Mouse (Mus musculus) cerebellum, postnatal 25 days (tissue): ENCODE measurements around the gene Psrc1.

Experiments
- DNase-seq, 2 experiments: peaks; one replicate each; pipeline ENCODE4 v3.0.0; 2021; ENCODE audit warnings: mixed read lengths in 2 of 2

Psrc1 gene

DNA sequence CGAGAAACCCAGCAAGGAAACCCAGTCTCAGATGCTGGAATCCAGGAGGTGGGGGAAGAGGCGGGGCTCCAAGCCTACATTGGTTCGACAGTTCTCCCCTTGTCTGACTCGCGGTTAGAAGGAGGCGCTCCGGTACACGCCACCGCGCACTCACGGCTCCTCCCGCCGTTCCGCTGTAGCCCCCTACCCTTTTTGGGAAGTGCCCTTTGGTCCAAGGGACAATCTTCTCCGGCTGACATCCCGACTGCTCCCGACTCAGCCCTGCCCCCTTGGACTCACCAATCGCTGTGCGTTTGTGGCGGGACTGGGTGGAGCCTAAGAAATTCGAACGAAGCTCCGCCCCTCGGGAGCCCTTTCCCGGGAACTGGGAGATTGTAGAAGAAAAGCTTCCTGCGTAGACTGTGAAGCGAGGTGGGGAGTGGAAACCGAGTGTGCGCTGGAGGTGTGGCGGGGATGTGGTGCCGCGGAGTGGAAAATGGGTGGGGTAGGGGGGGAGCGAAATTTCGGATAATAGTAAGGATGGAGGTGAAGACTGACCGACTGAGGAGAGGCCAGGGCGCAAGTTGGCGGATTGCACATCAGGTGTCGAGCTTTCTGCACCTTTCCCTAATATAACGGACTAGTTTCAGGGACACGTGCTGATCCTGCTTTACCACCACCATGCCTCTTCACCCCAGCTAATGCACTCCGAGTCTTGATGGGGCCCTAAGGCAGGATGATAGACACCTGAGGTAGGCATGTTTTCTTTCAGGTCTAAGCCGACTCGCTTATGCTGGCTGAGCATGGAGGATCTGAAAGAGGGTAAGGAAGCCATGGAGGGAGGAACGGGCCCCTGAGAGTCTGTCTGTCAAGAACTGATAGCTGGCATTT lies at the start of gene Psrc1:
TSS of gene Psrc1 (plus strand) at position 355 of the 870 bp plus-strand sequence.
- peak; percentile 81 to 87 for DNase-seq

- DNase-seq = no peak
Measured at GRCm38 (mm10) chr3:108336878-108337277, 46.8 kb upstream of the Psrc1 start.

DNA sequence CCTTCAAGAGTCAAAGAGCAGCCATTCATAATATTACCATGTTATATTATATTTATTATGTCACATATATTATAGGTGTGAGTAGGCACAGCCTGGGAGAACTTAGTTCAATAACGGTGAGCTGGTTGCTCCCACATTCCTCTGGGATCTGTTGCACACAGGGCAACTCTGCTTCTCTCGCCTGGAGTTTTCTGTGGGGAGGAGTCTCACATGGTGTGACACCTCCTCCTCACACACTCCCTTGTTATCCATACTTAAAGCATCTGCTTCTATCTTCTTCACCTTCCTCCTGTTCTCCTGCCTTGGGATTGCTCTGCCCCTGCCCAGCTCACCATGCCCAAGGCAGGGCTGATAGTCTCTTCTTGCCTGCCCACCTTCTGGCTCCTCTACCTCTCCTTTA lies 42.6 kb upstream of the Psrc1 start:
- no peak for DNase-seq

- DNase-seq = no peak
Measured at GRCm38 (mm10) chr3:108342185-108342584, 41.5 kb upstream of the Psrc1 start.

- DNase-seq = no peak
Measured at GRCm38 (mm10) chr3:108345855-108346254, 37.8 kb upstream of the Psrc1 start.

DNA sequence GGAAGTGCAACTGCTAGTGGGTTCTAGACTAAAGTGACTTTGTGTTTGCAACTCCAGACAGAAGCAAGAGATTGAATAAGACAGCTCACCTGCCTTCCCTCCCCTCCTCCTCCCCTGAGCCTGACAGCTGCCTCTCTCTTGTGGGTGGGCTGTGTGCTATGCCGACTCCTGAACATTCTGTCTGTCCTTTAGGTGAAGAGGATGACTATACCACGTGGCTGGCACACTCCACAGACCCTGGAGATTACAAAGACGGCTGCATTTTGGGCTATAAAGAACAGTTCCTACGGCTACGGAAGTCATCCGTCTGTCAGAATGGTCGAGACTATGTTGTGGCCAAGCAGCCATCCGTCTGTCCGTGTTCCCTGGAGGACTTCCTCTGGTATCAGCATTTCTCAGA lies 35.3 kb upstream of the Psrc1 start:
- DNase-seq = no peak

DNA sequence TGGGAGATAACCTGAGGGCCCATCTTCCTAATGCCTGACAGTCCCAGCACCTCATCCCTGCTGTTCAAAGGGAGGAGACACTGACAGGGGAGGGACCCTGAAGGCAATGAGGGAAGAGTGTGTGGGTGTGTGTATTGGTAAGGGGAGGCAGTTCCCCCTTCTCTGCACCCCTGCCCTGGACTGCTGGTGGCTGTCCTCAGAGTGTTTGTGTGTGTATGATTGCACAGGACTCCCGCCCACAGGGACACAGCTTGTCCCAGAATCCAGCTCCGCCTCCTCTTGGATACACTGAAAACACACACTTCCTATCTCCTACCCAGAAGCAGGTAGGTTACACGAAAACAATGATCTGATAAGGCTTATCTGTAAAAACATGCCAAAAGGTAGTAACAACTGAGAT lies 28.4 kb upstream of the Psrc1 start:
- DNase-seq = no peak

GRCm38 (mm10) chr3:108357051-108357450 lies 26.6 kb upstream of the Psrc1 start:
- no peak for DNase-seq

DNA sequence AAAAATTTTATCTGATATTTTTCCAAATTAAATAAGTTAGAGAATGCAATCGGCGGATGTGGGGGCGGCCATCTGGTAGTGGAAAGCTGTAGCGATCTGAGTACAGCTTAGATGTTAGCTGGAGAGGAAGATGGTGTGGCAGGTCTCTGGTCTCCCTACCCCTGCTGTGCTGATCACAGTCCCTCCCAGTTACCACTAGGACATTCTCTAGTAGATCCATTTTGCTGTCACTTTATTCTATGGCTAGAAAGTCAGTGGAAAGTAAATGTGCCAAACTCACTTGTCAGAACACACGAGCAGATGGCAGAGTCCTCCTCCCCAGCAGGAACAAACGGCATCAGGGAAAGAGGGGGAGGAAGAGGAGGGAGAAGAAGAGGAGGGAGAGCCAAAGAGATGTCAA lies 25.2 kb upstream of the Psrc1 start:
- DNase-seq = peak; percentile 35 to 42

DNA sequence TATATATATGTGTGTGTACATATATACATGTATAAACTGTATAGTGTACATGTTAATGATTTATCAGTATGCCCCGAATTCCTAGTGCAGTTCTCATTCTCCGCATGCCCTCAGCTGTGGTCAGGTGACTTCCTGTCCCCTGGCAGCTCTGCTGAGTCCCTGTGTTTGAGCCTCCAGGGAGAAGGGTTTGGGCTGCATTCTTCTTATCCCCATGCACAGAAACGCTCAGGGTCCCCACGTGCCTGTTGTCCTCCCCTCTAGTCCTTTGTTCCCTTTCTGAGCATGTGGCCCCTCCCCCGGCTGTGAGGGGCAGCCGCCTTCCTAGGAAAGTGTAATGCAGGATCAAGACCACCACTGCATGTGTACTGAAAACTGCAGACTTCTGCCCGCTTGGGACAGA lies 22.7 kb upstream of the Psrc1 start:
- DNase-seq = no peak

GRCm38 (mm10) chr3:108363626-108364025 lies 20.0 kb upstream of the Psrc1 start:
- no peak for DNase-seq

GRCm38 (mm10) chr3:108364270-108364995 lies 19.2 kb upstream of the Psrc1 start, which contains the start of gene Mybphl:
Gene Mybphl, plus strand, starts transcription at chr3:108364911.
- DNase-seq = no peak

DNA sequence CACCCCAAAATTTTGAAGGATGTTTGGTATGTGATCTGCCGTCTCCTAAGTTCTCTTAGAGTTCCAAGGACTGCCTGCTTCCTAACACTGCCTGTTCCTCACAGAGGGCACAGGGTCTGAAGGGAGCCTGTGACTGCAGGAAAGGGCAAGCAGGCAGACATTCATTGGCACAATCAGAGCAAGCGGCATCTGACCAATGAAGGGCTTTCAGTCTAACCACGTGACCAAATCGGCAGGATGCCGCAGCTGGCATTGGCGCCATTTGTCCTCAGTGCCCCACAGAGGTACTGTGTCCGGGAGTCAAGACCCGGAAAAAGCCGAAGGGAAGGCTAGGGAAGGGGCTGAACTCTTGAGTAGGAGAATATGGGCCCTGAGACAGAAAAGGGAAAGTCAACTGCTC lies 16.5 kb upstream of the Psrc1 start:
- peak; percentile 32 to 57 for DNase-seq

DNA sequence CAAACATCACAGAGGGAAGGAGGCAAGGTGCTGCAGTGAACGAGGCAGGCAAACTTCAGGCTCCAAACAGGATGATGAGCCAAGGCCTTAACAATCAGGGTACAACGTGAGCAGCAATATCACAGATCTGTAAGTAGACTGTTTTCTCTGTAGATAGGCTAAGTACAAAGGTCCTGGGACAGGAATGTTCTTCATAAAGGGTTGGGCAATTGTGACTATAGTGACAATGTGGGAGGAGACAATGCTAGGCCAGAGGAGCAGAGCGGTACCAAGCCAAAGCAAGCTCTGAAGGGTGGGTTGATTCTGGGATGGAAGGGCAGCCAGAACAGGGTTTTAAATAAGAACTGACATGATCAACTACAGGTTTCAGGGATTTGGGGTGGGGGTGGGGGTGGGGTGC lies 15.8 kb upstream of the Psrc1 start:
- DNase-seq = no peak

DNA sequence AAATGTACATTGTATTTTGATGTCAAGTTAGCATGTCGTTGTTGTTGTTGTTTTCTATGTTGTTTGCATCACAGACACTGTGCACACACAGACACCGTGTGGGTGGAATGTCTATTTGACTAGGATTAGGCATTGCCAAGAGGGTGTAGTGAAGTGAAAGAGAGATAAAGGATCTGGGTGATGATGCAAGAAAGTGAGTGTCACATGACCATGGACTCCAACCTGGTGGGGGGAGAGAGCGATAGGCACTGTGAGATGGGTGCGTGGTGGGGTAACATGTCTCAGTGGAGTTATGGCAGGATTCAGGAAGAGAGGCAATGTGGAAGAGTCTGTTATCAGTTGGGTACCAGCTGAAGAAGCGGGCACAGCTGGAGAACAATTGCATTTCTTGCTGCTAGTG lies 14.9 kb upstream of the Psrc1 start:
- no peak for DNase-seq

GRCm38 (mm10) chr3:108372274-108372673 lies 11.4 kb upstream of the Psrc1 start:
- DNase-seq = no peak

DNA sequence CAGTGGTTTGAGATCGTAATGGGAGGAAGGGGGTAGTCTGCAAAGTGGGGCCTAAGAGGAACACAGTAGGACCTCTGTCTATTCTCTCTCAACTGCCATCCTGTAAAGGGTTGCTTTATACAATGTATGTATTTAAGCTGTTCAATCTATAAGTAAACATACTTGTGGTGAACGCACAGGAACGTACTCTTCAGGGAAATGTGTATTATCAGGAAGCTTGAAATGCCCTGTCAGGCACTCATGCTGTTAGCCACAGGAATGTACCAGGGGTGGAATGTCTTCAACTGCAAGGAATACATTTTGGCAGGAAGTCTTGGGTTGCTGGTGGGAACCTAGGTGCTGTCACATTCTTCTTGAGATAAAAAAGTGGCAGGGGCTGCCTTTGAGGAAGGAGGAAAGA lies 10.9 kb upstream of the Psrc1 start:
- no peak for DNase-seq

- no peak for DNase-seq
Measured at GRCm38 (mm10) chr3:108378875-108379663, 4.6 kb upstream of the Psrc1 start.

DNA sequence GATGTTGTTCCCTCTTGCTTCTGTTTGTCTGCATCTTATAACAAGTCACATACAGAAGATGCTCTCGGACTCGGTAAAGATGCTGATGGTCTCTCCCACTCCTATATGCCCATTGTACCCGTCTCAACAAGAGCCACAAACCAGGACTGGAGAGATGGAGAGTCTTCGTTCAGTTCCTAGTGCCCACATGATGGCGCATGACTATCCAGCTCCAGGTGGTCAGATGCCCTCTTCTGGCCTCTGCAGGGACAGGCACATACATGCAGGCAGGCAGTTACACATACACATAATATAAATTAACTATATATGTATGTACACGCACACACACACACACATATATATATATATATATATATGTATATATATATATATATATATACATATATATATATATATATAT lies 2.9 kb upstream of the Psrc1 start:
- no peak for DNase-seq

DNA sequence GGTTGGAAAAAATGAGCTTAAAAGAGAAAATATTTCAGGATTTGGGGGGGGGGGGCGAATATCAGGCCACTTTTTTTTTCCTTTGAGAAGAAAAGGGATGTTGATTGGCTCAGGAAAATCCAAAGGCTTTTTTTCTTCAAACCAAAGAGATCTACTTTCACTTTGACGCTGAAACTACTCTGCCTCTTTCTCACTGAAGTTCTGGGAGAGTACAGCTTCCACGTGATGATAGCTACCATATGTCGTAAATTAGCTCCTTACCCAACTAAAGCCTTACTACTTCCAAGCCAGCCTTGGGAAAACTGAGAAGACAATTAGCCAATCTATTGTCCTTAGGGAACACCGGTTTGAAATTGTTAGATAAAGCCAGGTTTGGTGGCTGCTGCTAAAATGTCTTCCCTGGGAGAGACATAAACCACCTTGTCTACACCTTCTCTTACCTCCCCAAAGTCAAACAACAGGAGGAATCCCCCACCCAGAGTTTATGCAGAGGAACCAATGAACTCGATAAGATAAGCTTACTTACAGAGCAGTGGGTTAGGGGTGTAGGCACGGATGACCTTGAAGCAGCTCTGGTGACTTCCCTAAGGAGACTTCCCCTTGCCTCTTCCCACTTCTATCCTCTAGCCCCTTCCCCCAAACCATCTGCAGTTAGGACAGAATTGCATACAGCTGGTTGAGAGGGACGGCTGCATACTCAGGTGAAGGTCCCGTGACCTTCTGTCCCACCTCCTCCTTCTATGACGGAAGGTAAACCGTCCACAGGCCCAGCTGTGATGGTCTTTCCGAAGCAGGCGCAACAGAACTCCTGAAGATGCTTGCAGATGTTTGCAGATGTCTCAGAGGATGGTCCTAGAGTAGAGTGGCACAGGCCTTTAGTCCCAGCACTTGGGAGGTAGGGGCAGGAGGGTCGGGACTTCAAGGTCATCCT lies 1.4 kb upstream of the Psrc1 start:
- no peak for DNase-seq

DNA sequence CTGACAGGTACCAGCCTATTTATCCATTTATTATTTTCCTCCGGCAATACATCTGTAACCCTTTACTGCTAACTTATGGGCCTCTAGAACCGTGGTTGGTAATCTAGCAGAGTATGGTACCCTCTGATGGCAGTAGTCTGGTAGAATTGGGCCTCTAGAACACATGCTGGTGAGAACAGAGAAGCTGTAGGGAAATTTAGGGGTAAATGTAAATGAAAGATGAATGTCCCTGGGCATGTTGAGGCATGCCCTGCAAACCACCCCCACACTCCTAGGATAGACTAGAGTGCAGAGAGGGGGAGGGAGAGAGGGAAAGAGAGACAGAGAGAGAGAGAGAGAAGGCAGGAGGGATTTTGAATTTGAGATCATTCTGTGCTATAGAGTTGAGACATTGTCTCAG lies 786 bp downstream of the Psrc1 start:
- DNase-seq = no peak

- no peak for DNase-seq
Measured at GRCm38 (mm10) chr3:108386186-108386585, 2.5 kb downstream of the Psrc1 start.
